Mouse (Mus musculus) ZHBTc4 (cell line): Measurements from ENCODE around the gene Adam4.
A peak's percentile ranks its signal among the peaks of the same experiment; 100 is the strongest.
"Not testable (repeated sequence)": the region's sequence is repeated elsewhere in the genome, so short reads cannot be mapped to it uniquely, and the experiment has no call there.

Experiments used
- DNase-seq: peaks from one replicate; pipeline ENCODE4 v3.0.0-alpha.2; 2011; ENCODE audit warnings: low read depth, low spot score

Gene Adam4

DNA sequence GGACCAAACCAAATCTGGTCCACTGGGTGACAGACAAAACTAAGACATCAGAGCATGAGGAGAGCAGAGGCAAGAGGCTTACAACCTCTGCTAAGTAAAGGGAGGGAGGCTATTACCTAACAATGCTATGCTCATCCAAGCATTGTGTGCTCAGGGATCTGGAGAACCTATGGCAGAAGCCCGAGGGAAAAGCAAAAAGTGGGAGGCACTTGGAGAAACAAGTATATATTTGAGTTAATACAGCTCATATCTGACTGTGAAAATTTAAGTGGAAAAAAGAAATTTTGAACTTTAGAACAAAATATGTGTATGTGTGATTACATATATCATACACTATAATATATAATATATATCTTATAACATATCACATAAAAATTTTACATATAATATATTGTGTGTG lies at the start of gene Adam4:
Gene Adam4 (minus strand): TSS at position 101 of the 400 bp plus-strand sequence.
- DNase-seq, result no peak

GRCm38 (mm10) chr12:81459051-81459450 lies 37.3 kb upstream of the Adam4 start:
- peak; percentile 66 for DNase-seq

DNA sequence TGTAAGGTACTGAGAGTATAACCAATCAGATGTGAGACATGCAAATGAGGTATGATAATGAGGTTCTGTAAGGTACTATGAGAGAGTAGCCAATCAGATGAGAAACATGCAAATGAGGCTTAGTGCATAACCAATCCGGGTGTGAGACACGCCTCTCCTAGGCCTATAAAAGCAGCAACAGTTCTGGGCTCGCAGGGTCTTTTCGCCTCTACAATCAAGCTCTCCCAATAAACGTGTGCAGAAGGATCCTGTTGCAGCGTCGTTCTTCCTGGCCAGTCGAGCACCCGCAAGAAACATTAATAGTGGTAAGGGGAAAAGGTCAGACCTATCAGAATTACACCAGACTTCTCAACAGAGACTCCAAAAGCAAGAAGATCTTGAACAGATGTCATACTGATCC lies 17.2 kb upstream of the Adam4 start:
- DNase-seq, result not testable (repeated sequence)

GRCm38 (mm10) chr12:81434778-81435177 lies 13.0 kb upstream of the Adam4 start:
- not testable (repeated sequence) for DNase-seq

GRCm38 (mm10) chr12:81413211-81413610 lies 8.5 kb downstream of the Adam4 start:
- no peak for DNase-seq

GRCm38 (mm10) chr12:81408966-81409365 lies 12.8 kb downstream of the Adam4 start:
- DNase-seq, result no peak

GRCm38 (mm10) chr12:81402187-81402586 lies 19.6 kb downstream of the Adam4 start:
- DNase-seq, result peak; percentile 75

GRCm38 (mm10) chr12:81379364-81379763 lies 42.4 kb downstream of the Adam4 start, which contains the start of gene Gm4787:
Gene Gm4787 (minus strand): TSS chr12:81379464.
- DNase-seq, result not testable (repeated sequence)
